Mouse (Mus musculus): ENCODE results near the gene Pole4. TPM values are rescaled to one million over a fixed set of nuclear protein-coding genes. Genes with fewer than 3 reads are reported as not detected.

The Pole4 gene
- polyA plus RNA-seq, 1 experiment from 2014 or later: 100 TPM

- H3K9me3 ChIP-seq: no peaks in the 10 kb centered on the region
- H3K27ac ChIP-seq (replicated peaks): no peak overlapping the region
- no peak overlapping the region for H3K9ac ChIP-seq (replicated peaks)
- H3K36me3 ChIP-seq: no peaks in the 10 kb centered on the region
- H3K27me3 ChIP-seq: no peaks in the 10 kb centered on the region
- H3K4me2 ChIP-seq (replicated peaks): no peak overlapping the region
- WGBS: 48% methylated on average over 8 of the region's 8 CpGs
- ATAC-seq (ENCODE audit: low FRiP score, low read depth): no peak
- H3K4me1 ChIP-seq: peaks cover 6% of the 10 kb centered on the region; the same call in 1 of the 2 replicates
- no peak overlapping the region for H3K4me3 ChIP-seq
Measured at GRCm38 (mm10) chr6:82604791-82605190, 100.4 kb downstream of the Pole4 start.

DNA sequence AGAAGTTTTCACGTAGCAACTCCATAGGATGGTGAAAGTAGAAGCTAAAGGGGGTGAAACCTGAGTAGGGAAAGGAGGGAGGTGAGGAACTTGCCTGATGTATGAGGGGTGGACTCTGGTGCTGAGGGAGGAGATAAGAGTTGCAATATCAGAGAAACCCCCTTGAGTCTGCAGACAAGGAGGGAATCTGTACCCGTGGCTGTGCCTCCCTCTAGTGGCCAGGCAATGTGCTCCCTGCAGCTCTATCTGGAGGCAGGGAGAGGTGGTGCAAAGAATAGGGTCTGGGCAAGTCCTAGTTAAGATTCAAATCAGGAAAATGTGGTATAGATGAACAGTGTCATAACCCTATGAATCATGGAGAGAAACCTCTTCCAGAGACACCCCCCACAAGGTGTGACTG is 101.5 kb downstream of the Pole4 start:
- ATAC-seq (ENCODE audit: low FRiP score, low read depth): peak; percentile 58; the same call in 1 of the 2 replicates
- no peaks in the 10 kb centered on the region for H3K36me3 ChIP-seq

GRCm38 (mm10) chr6:82603228-82603627 is 101.9 kb downstream of the Pole4 start:
- H3K36me3 ChIP-seq: no peaks in the 10 kb centered on the region
- H3K9me3 ChIP-seq: no peaks in the 10 kb centered on the region
- no peak overlapping the region for H3K4me2 ChIP-seq (replicated peaks)
- no peak overlapping the region for H3K27ac ChIP-seq (replicated peaks)
- H3K9ac ChIP-seq (replicated peaks): no peak overlapping the region
- H3K4me1 ChIP-seq: peaks cover 6% of the 10 kb centered on the region; the same call in 1 of the 2 replicates
- WGBS: 86% methylated on average over 9 of the region's 9 CpGs
- ATAC-seq (ENCODE audit: low FRiP score, low read depth): no peak
- H3K27me3 ChIP-seq: no peaks in the 10 kb centered on the region
- no peak overlapping the region for H3K4me3 ChIP-seq

More for the DNA sequence above, 101.5 kb downstream of the Pole4 start:
- no peaks in the 10 kb centered on the region for H3K9me3 ChIP-seq
- H3K27ac ChIP-seq (replicated peaks): no peak overlapping the region
- 43% methylated on average over 2 of the region's 2 CpGs for WGBS
- H3K4me1 ChIP-seq: peaks cover 6% of the 10 kb centered on the region; the same call in 1 of the 2 replicates
- no peak overlapping the region for H3K4me2 ChIP-seq (replicated peaks)
- H3K4me3 ChIP-seq: no peak overlapping the region
- no peaks in the 10 kb centered on the region for H3K27me3 ChIP-seq
- H3K9ac ChIP-seq (replicated peaks): no peak overlapping the region

GRCm38 (mm10) chr6:82595461-82596090 is 109.6 kb downstream of the Pole4 start:
- H3K27me3 ChIP-seq: no peaks in the 10 kb centered on the region; the same call in 1 of the 2 replicates
- no peak for ATAC-seq (ENCODE audit: low FRiP score, low read depth)
- 77% methylated on average over 8 of the region's 8 CpGs for WGBS

DNA sequence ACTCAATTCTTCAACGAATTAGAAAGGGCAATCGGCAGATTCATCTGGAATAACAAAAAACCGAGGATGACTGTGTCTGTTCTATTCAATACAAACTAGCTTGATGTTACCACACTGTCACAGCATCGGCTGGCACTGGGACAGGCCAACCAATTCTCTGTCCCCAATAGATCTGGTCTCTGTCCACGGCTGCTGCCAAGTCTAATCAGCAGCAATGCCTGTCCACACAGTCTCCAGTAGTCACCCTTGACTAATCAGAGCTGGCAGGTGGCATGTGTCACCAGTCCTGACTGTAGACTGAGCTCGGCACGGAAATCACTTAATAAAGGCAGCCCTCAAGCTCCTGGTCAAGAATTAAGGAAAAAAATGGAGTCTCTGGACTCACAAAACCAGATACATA is 115.8 kb downstream of the Pole4 start:
- ATAC-seq (ENCODE audit: low FRiP score, low read depth): no peak
- H3K9ac ChIP-seq (replicated peaks): no peak overlapping the region
- no peaks in the 10 kb centered on the region for H3K36me3 ChIP-seq
- H3K4me3 ChIP-seq: no peak overlapping the region
- H3K27ac ChIP-seq (replicated peaks): no peak overlapping the region
- H3K9me3 ChIP-seq: no peaks in the 10 kb centered on the region
- no peaks in the 10 kb centered on the region for H3K4me1 ChIP-seq
- H3K27me3 ChIP-seq: no peaks in the 10 kb centered on the region
- H3K4me2 ChIP-seq (replicated peaks): no peak overlapping the region
- WGBS: 82% methylated on average over 7 of the region's 7 CpGs

More at GRCm38 (mm10) chr6:82595461-82596090, 109.6 kb downstream of the Pole4 start:
- Histone ChIP-seq H3K36me3 (no peaks in the 10 kb centered on the region), H3K4me1 (no peaks in the 10 kb centered on the region; the same call in 1 of the 2 replicates), H3K27ac (replicated peaks) (no peak overlapping the region), H3K9me3 (no peaks in the 10 kb centered on the region), H3K4me3 (no peak overlapping the region), H3K9ac (replicated peaks) (no peak overlapping the region), H3K4me2 (replicated peaks) (no peak overlapping the region)

- no peak overlapping the region for H3K9ac ChIP-seq (replicated peaks)
- no peaks in the 10 kb centered on the region for H3K4me1 ChIP-seq
- no peak overlapping the region for H3K27ac ChIP-seq (replicated peaks)
- no peaks in the 10 kb centered on the region for H3K27me3 ChIP-seq
- H3K4me3 ChIP-seq: no peak overlapping the region
- ATAC-seq (ENCODE audit: low FRiP score, low read depth): no peak
- 66% methylated on average over 6 of the region's 6 CpGs for WGBS
- H3K36me3 ChIP-seq: no peaks in the 10 kb centered on the region
- H3K9me3 ChIP-seq: no peaks in the 10 kb centered on the region
- H3K4me2 ChIP-seq (replicated peaks): no peak overlapping the region
Measured at GRCm38 (mm10) chr6:82585396-82585795, 119.8 kb downstream of the Pole4 start.

DNA sequence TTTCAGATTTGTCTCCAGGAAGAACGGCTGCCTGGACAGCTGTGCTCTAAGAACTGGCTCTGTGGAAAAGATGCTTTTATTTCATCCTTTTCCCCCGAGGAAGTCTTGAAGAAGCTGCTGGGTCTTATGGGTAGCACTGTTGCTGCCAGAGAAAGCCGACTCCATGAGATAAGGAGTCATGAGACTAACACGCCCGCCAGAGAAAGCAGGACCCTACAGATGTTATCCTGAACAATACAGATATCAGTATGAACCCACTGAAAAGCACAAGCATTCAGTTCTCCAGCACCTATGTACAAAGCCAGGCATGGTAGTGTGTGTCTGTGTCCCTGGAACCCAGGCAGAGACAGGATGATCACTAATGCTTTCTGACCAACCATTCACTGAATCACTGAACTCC is 129.7 kb downstream of the Pole4 start:
- Histone ChIP-seq H3K27ac (replicated peaks) (no peak overlapping the region), H3K9ac (replicated peaks) (no peak overlapping the region), H3K27me3 (no peaks in the 10 kb centered on the region), H3K4me3 (no peak overlapping the region), H3K9me3 (no peaks in the 10 kb centered on the region), H3K36me3 (no peaks in the 10 kb centered on the region), H3K4me1 (no peaks in the 10 kb centered on the region), H3K4me2 (replicated peaks) (no peak overlapping the region)
- no peak for ATAC-seq (ENCODE audit: low FRiP score, low read depth)
- 89% methylated on average over 5 of the region's 5 CpGs for WGBS

Other genes with a start within 250 kb of the Pole4 start
- 10.1 and 11.2 TPM in 2 replicates for gene Hk2, start 69.1 kb upstream of the Pole4 start, polyA plus RNA-seq (2016; fragmentation: Nextera tagmentation; extraction: Ambion mirVana)
- gene Sema4f, start 234.4 kb upstream of the Pole4 start, polyA plus RNA-seq (2016; fragmentation: Nextera tagmentation; extraction: Ambion mirVana): 6.4 and 7.4 TPM in 2 replicates
- gene M1ap, start 241.5 kb upstream of the Pole4 start, polyA plus RNA-seq (2016; fragmentation: Nextera tagmentation; extraction: Ambion mirVana): 0.09 and 0.12 TPM in 2 replicates

Data from midbrain, embryonic 12.5 days (tissue).